Mouse (Mus musculus) liver, embryonic 11.5 days (tissue): ENCODE data around the gene Slc12a7. TPM values are rescaled to one million over a fixed set of nuclear protein-coding genes. Genes with fewer than 3 reads are reported as not detected.

Experiments used
- ATAC-seq: fragments of 200-750 bp; cut with Nextera tagmentation; replicated peaks from 2 replicates; pipeline ENCODE4 v1.8.0; 2017; ENCODE audit warnings: moderate number of reproducible peaks, mild to moderate bottlenecking, moderate TSS enrichment, moderate library complexity; ENCODE audit not compliant: low FRiP score
- DNase-seq: peaks from one replicate; pipeline ENCODE4 v3.0.0-alpha.2; 2017; ENCODE audit warnings: low spot score
- H3K27ac ChIP-seq: fragments of 300-500 bp; sonication (generic); 2 replicates; pipeline ENCODE4 v1.5.1; 2014; ENCODE audit warnings: mild to moderate bottlenecking, low read depth, low read length, control low read depth
- H3K27me3 ChIP-seq: fragments of 300-500 bp; sonication (generic); replicated peaks from 2 replicates; pipeline ENCODE4 v1.6.1; 2014; ENCODE audit warnings: low read length, mixed read lengths; ENCODE audit not compliant: control insufficient read depth, insufficient read depth
- H3K36me3 ChIP-seq: fragments of 300-500 bp; sonication (generic); 2 replicates; pipeline ENCODE4 v1.6.1; 2014; ENCODE audit warnings: mild to moderate bottlenecking, low read length, moderate library complexity, mixed read lengths; ENCODE audit not compliant: control insufficient read depth, insufficient read depth
- H3K4me1 ChIP-seq: fragments of 300-500 bp; sonication (generic); replicated peaks from 2 replicates; pipeline ENCODE4 v1.6.1; 2014; ENCODE audit warnings: low read length, mixed read lengths; ENCODE audit not compliant: control insufficient read depth, insufficient read depth
- H3K4me2 ChIP-seq: fragments of 300-500 bp; sonication (generic); 2 replicates; pipeline ENCODE4 v1.6.1; 2014; ENCODE audit warnings: mild to moderate bottlenecking, control low read depth, moderate library complexity
- H3K4me3 ChIP-seq: fragments of 300-500 bp; sonication (generic); 2 replicates; pipeline ENCODE4 v1.5.1; 2014; ENCODE audit warnings: low read depth, low read length, control low read depth
- H3K9ac ChIP-seq: fragments of 300-500 bp; sonication (generic); 2 replicates; pipeline ENCODE4 v1.6.1; 2014; ENCODE audit warnings: low read depth, low read length, control low read depth
- H3K9me3 ChIP-seq: fragments of 300-500 bp; sonication (generic); 2 replicates; pipeline ENCODE4 v1.6.1; 2016; ENCODE audit warnings: low read length, inconsistent platforms, mixed read lengths; ENCODE audit not compliant: control insufficient read depth
- WGBS: fragments of 180-500 bp; shearing (Covaris S2); extraction: QIAGEN DNeasy Blood & Tissue Kit; methylation state at CpG from one replicate; pipeline ENCODE4 v1.1.7; 2014; 5-methylcytosine and 5-hydroxymethylcytosine counted together
- polyA plus RNA-seq: library from polyadenylated mRNA; unstranded; fragments of >200 nt; fragmentation: Nextera tagmentation; extraction: Ambion mirVana; gene quantifications from 2 replicates; pipeline ENCODE4 v1.2.1, GENCODE M21; 2014

Slc12a7 gene
- polyA plus RNA-seq, 1 experiment from 2014 or later: 20.4 TPM

- Histone ChIP-seq H3K9me3 (no peaks in the 10 kb centered on the region), H3K36me3 (no peaks in the 10 kb centered on the region), H3K4me3 (no peak overlapping the region), H3K9ac (no peak overlapping the region), H3K27me3 (no peaks in the 10 kb centered on the region), H3K4me1 (no peaks in the 10 kb centered on the region), H3K27ac (no peak overlapping the region), H3K4me2 (no peak overlapping the region)
- no peak for DNase-seq
- 80% methylated on average over 5 of the region's 5 CpGs for WGBS
- ATAC-seq: no peak
These were observed 21.7 kb upstream of the Slc12a7 start for GRCm38 (mm10) chr13:73711221-73711620.

GRCm38 (mm10) chr13:73711803-73712202, 21.1 kb upstream of the Slc12a7 start:
- no peaks in the 10 kb centered on the region for H3K27me3 ChIP-seq
- no peak overlapping the region for H3K27ac ChIP-seq
- 74% methylated on average over 5 of the region's 5 CpGs for WGBS
- H3K36me3 ChIP-seq: no peaks in the 10 kb centered on the region
- DNase-seq (no peak), ATAC-seq (no peak)
- H3K4me2 ChIP-seq: no peak overlapping the region
- H3K9ac ChIP-seq: no peak overlapping the region
- no peaks in the 10 kb centered on the region for H3K4me1 ChIP-seq
- no peak overlapping the region for H3K4me3 ChIP-seq
- no peaks in the 10 kb centered on the region for H3K9me3 ChIP-seq

- Histone ChIP-seq H3K27ac (no peak overlapping the region), H3K4me3 (no peak overlapping the region), H3K4me1 (no peaks in the 10 kb centered on the region), H3K9me3 (no peaks in the 10 kb centered on the region), H3K27me3 (no peaks in the 10 kb centered on the region), H3K9ac (no peak overlapping the region), H3K36me3 (no peaks in the 10 kb centered on the region), H3K4me2 (no peak overlapping the region)
- WGBS: 75% methylated on average over 3 of the region's 3 CpGs
- ATAC-seq (no peak), DNase-seq (no peak)
These were observed 20.7 kb upstream of the Slc12a7 start for GRCm38 (mm10) chr13:73712228-73712627.

GRCm38 (mm10) chr13:73713204-73713603, 19.7 kb upstream of the Slc12a7 start:
- no peak overlapping the region for H3K4me3 ChIP-seq
- H3K4me2 ChIP-seq: no peak overlapping the region
- H3K27ac ChIP-seq: no peak overlapping the region
- WGBS: 72% methylated on average over 4 of the region's 4 CpGs
- H3K9me3 ChIP-seq: no peaks in the 10 kb centered on the region
- DNase-seq: no peak
- H3K4me1 ChIP-seq: no peaks in the 10 kb centered on the region
- H3K9ac ChIP-seq: no peak overlapping the region
- no peak for ATAC-seq
- H3K36me3 ChIP-seq: no peaks in the 10 kb centered on the region
- H3K27me3 ChIP-seq: no peaks in the 10 kb centered on the region

- WGBS: 51% methylated on average over 2 of the region's 2 CpGs
- H3K36me3 ChIP-seq: no peaks in the 10 kb centered on the region
- H3K4me2 ChIP-seq: no peak overlapping the region
- no peaks in the 10 kb centered on the region for H3K27me3 ChIP-seq
- H3K9me3 ChIP-seq: no peaks in the 10 kb centered on the region
- no peak overlapping the region for H3K27ac ChIP-seq
- H3K9ac ChIP-seq: no peak overlapping the region
- ATAC-seq (no peak), DNase-seq (no peak)
- H3K4me3 ChIP-seq: no peak overlapping the region
- no peaks in the 10 kb centered on the region for H3K4me1 ChIP-seq
These were observed 18.9 kb upstream of the Slc12a7 start for GRCm38 (mm10) chr13:73714020-73714419.

- Histone ChIP-seq H3K4me3 (no peak overlapping the region), H3K4me1 (no peaks in the 10 kb centered on the region), H3K27ac (no peak overlapping the region), H3K27me3 (no peaks in the 10 kb centered on the region), H3K9ac (no peak overlapping the region), H3K9me3 (no peaks in the 10 kb centered on the region), H3K4me2 (no peak overlapping the region), H3K36me3 (no peaks in the 10 kb centered on the region)
- ATAC-seq (no peak), DNase-seq (peak; percentile 59)
- 5% methylated on average over 2 of the region's 2 CpGs for WGBS
These were observed 14.7 kb upstream of the Slc12a7 start for GRCm38 (mm10) chr13:73718225-73718624.

GRCm38 (mm10) chr13:73720241-73720640, 12.7 kb upstream of the Slc12a7 start:
- no peak for ATAC-seq

GRCm38 (mm10) chr13:73723081-73723668, 9.7 kb upstream of the Slc12a7 start:
- 39% methylated on average over 8 of the region's 8 CpGs for WGBS
- Histone ChIP-seq H3K27me3 (no peaks in the 10 kb centered on the region), H3K27ac (no peak overlapping the region), H3K4me2 (no peak overlapping the region), H3K9ac (no peak overlapping the region), H3K4me1 (no peaks in the 10 kb centered on the region), H3K4me3 (no peak overlapping the region), H3K36me3 (no peaks in the 10 kb centered on the region), H3K9me3 (no peaks in the 10 kb centered on the region)
- no peak for ATAC-seq
- no peak for DNase-seq

More at GRCm38 (mm10) chr13:73720241-73720640, 12.7 kb upstream of the Slc12a7 start:
- no peak for DNase-seq
- Histone ChIP-seq H3K36me3 (no peaks in the 10 kb centered on the region), H3K27me3 (no peaks in the 10 kb centered on the region), H3K9ac (no peak overlapping the region), H3K9me3 (no peaks in the 10 kb centered on the region), H3K27ac (no peak overlapping the region), H3K4me1 (no peaks in the 10 kb centered on the region), H3K4me2 (no peak overlapping the region), H3K4me3 (no peak overlapping the region)
- WGBS: 76% methylated on average over 4 of the region's 4 CpGs

- WGBS: 36% methylated on average over 5 of the region's 5 CpGs
- no peaks in the 10 kb centered on the region for H3K9me3 ChIP-seq
- DNase-seq (no peak), ATAC-seq (no peak)
- no peak overlapping the region for H3K4me2 ChIP-seq
- no peak overlapping the region for H3K4me3 ChIP-seq
- H3K9ac ChIP-seq: no peak overlapping the region
- no peaks in the 10 kb centered on the region for H3K27me3 ChIP-seq
- no peak overlapping the region for H3K27ac ChIP-seq
- no peaks in the 10 kb centered on the region for H3K36me3 ChIP-seq
- no peaks in the 10 kb centered on the region for H3K4me1 ChIP-seq
These were observed 7.6 kb upstream of the Slc12a7 start for GRCm38 (mm10) chr13:73725315-73725714.
